Mouse (Mus musculus): ENCODE data around the gene Drd4. TPM values are rescaled to one million over a fixed set of nuclear protein-coding genes. Genes with fewer than 3 reads are reported as not detected.
A peak's percentile ranks its signal among the peaks of the same experiment; 100 is the strongest.

The Drd4 gene
- total and polyA plus RNA-seq, 3 experiments: not detected

DNA sequence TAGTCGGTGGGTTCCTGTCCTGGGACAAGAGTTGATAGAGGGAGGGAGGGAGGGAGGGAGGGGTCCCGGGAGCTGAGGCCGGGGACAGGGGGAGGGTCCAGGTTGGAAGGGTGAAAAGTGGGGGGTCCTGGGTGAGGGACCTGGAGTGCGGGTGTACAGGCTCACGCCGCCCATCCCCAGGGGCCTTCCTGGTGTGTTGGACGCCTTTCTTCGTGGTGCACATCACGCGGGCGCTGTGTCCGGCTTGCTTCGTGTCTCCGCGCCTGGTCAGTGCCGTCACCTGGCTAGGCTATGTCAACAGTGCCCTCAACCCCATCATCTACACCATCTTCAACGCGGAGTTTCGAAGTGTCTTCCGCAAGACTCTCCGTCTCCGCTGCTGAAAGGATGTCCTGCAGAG is 2.7 kb downstream of the Drd4 start:
- Histone ChIP-seq H3K9ac (ENCODE audit: insufficient read depth, low read depth) (no peak overlapping the region), H3K36me3 (replicated peaks in 1 of 2; ENCODE audit: control insufficient read depth in 1 of 2, insufficient read depth in 1 of 2, low read length in 1 of 2) (peaks cover 6 to 25% of the 10 kb centered on the region in 2 experiments), H3K4me3 (replicated peaks in 1 of 3; ENCODE audit: low read depth in 2 of 3, low read length in 2 of 3, poor library complexity in 1 of 3) (no peak overlapping the region), H3K4me2 (ENCODE audit: insufficient read depth, low read depth, poor library complexity, severe bottlenecking) (no peak overlapping the region), H3K9me3 (replicated peaks; ENCODE audit: low read length) (no peaks in the 10 kb centered on the region), H3K79me2 (replicated peaks; ENCODE audit: control insufficient read depth, extremely low read depth, insufficient read depth, poor library complexity, severe bottlenecking) (no peaks in the 10 kb centered on the region), H3K27ac (ENCODE audit: insufficient read depth, low read depth) (no peak overlapping the region), H3K27me3 (replicated peaks) (no peaks in the 10 kb centered on the region), H3K4me1 (ENCODE audit: control insufficient read depth in 1 of 2, insufficient read depth in 2 of 2) (peaks cover 3 to 5% of the 10 kb centered on the region in 2 experiments; a peak in 2 of 4 replicates)
- dilution Hi-C loops (cut with MboI; ENCODE audit: extremely low pct_ligation_motif_present, extremely low pct_unique_long_range_greater_than_20kb, low sequenced_read_pairs) (no loop called here), in situ Hi-C loops (cut with MboI; ENCODE audit: low pct_ligation_motif_present, low pct_unique_long_range_greater_than_20kb, low sequenced_read_pairs) (no loop called here)
- no peak for TF ChIP-seq ELF1 (IDR thresholded peaks at IDR 0.05; ENCODE audit: low read depth, low read length)
- no peak for TF ChIP-seq TBP (conservative IDR thresholded peaks at IDR 0.05; ENCODE audit: low read depth, low read length)
- TF ChIP-seq GABPA (IDR thresholded peaks at IDR 0.05; ENCODE audit: insufficient replicate concordance, low read depth, low read length): no peak
- no peak for TF ChIP-seq ZKSCAN1 (IDR thresholded peaks at IDR 0.05; ENCODE audit: borderline replicate concordance, low read depth, low read length)
- no peak for TF ChIP-seq MEF2A (IDR thresholded peaks at IDR 0.05; ENCODE audit: borderline replicate concordance, low read depth, low read length)
- no peak for TF ChIP-seq POLR2A (IDR thresholded peaks at IDR 0.05; ENCODE audit: low read depth, low read length)
- TF ChIP-seq MAFK (IDR thresholded peaks at IDR 0.05; ENCODE audit: insufficient replicate concordance, low read length): no peak
- TF ChIP-seq MAX (IDR thresholded peaks at IDR 0.05; ENCODE audit: low read length): no peak
- TF ChIP-seq BHLHE40 (IDR thresholded peaks at IDR 0.05; ENCODE audit: low read depth, low read length): no peak
- no peak for TF ChIP-seq RCOR1 (conservative IDR thresholded peaks at IDR 0.05; ENCODE audit: low read depth, low read length)
- TF ChIP-seq USF2 (conservative IDR thresholded peaks at IDR 0.05; ENCODE audit: low read depth, low read length): no peak
- no peak for TF ChIP-seq ETS1 (conservative IDR thresholded peaks at IDR 0.05; ENCODE audit: low read depth, low read length)
- no peak for TF ChIP-seq MYC (IDR thresholded peaks at IDR 0.05; ENCODE audit: low read depth, low read length)
- TF ChIP-seq CTCF (conservative IDR thresholded peaks at IDR 0.05 in 1 of 2, IDR thresholded peaks at IDR 0.05 in 1 of 2; ENCODE audit: low read depth in 2 of 2, low read length in 2 of 2): no peak
- DNase-seq (ENCODE audit: extremely low read depth): no peak

- Histone ChIP-seq H3K27me3 (replicated peaks) (no peaks in the 10 kb centered on the region), H3K9me3 (replicated peaks; ENCODE audit: low read length) (no peaks in the 10 kb centered on the region), H3K4me3 (replicated peaks in 1 of 3; ENCODE audit: low read depth in 2 of 3, low read length in 2 of 3, poor library complexity in 1 of 3) (no peak overlapping the region), H3K36me3 (replicated peaks in 1 of 2; ENCODE audit: control insufficient read depth in 1 of 2, insufficient read depth in 1 of 2, low read length in 1 of 2) (peaks cover 31 to 60% of the 10 kb centered on the region in 2 experiments), H3K4me1 (ENCODE audit: control insufficient read depth in 1 of 2, insufficient read depth in 2 of 2) (peaks cover 0 to 10% of the 10 kb centered on the region in 2 experiments; a peak in 2 of 4 replicates), H3K79me2 (replicated peaks; ENCODE audit: control insufficient read depth, extremely low read depth, insufficient read depth, poor library complexity, severe bottlenecking) (no peaks in the 10 kb centered on the region), H3K27ac (ENCODE audit: insufficient read depth, low read depth) (no peak overlapping the region), H3K4me2 (ENCODE audit: insufficient read depth, low read depth, poor library complexity, severe bottlenecking) (no peak overlapping the region), H3K9ac (ENCODE audit: insufficient read depth, low read depth) (no peak overlapping the region)
- no peak for DNase-seq (ENCODE audit: extremely low read depth)
- in situ Hi-C loops (cut with MboI; ENCODE audit: low pct_ligation_motif_present, low pct_unique_long_range_greater_than_20kb, low sequenced_read_pairs) (no loop called here), dilution Hi-C loops (cut with MboI; ENCODE audit: extremely low pct_ligation_motif_present, extremely low pct_unique_long_range_greater_than_20kb, low sequenced_read_pairs) (no loop called here)
- TF ChIP-seq GABPA (IDR thresholded peaks at IDR 0.05; ENCODE audit: insufficient replicate concordance, low read depth, low read length): no peak
- no peak for TF ChIP-seq E2F4 (IDR thresholded peaks at IDR 0.05; ENCODE audit: insufficient replicate concordance, low read depth, low read length)
- TF ChIP-seq CTCF (conservative IDR thresholded peaks at IDR 0.05 in 1 of 2, IDR thresholded peaks at IDR 0.05 in 1 of 2; ENCODE audit: low read depth in 2 of 2, low read length in 2 of 2): no peak
- no peak for TF ChIP-seq KAT2A (IDR thresholded peaks at IDR 0.05; ENCODE audit: insufficient replicate concordance, low read length)
- peak; percentile 30; the same call in 1 of the 2 replicates for TF ChIP-seq ZNF384 (IDR thresholded peaks at IDR 0.05; ENCODE audit: low read depth, low read length)
Measured at GRCm38 (mm10) chr7:141297926-141298650, 6.3 kb downstream of the Drd4 start.
